Mouse (Mus musculus) heart, embryonic 13.5 days (tissue): ENCODE measurements around the gene Dab1. TPM values are rescaled to one million over a fixed set of nuclear protein-coding genes. Genes with fewer than 3 reads are reported as not detected.

ENCODE experiments used
- ATAC-seq: fragments of 200-750 bp; cut with Nextera tagmentation; 2 replicates; pipeline ENCODE4 v1.8.0; 2017; ENCODE audit warnings: moderate TSS enrichment; ENCODE audit not compliant: insufficient number of reproducible peaks, low FRiP score, low TSS enrichment; ENCODE audit errors: extremely low read depth
- H3K27ac ChIP-seq: fragments of 300-500 bp; sonication (generic); replicated peaks from 2 replicates; pipeline ENCODE4 v1.5.1; 2015; ENCODE audit warnings: moderate library complexity, mild to moderate bottlenecking, inconsistent platforms
- H3K27me3 ChIP-seq: fragments of 300-500 bp; sonication (generic); replicated peaks from 2 replicates; pipeline ENCODE4 v1.6.1; 2015; ENCODE audit warnings: mild to moderate bottlenecking, inconsistent platforms
- H3K36me3 ChIP-seq: fragments of 300-500 bp; sonication (generic); 2 replicates; pipeline ENCODE4 v1.6.1; 2015; ENCODE audit warnings: mild to moderate bottlenecking, inconsistent platforms
- H3K4me1 ChIP-seq: fragments of 300-500 bp; sonication (generic); 2 replicates; pipeline ENCODE4 v1.6.1; 2015; ENCODE audit warnings: inconsistent platforms
- H3K4me2 ChIP-seq: fragments of 300-500 bp; sonication (generic); 2 replicates; pipeline ENCODE4 v1.6.1; 2015; ENCODE audit warnings: inconsistent platforms, mild to moderate bottlenecking, moderate library complexity
- H3K4me3 ChIP-seq: fragments of 300-500 bp; sonication (generic); 2 replicates; pipeline ENCODE4 v1.5.1; 2015; ENCODE audit warnings: moderate library complexity, mild to moderate bottlenecking, inconsistent platforms
- H3K9ac ChIP-seq: fragments of 300-500 bp; sonication (generic); 2 replicates; pipeline ENCODE4 v1.6.1; 2015; ENCODE audit warnings: inconsistent platforms, mild to moderate bottlenecking, moderate library complexity
- H3K9me3 ChIP-seq: fragments of 300-500 bp; sonication (generic); 2 replicates; pipeline ENCODE4 v1.6.1; 2016; ENCODE audit warnings: inconsistent platforms
- WGBS: fragments of 180-500 bp; shearing (Covaris S2); methylation state at CpG from one replicate; pipeline ENCODE4 v1.1.7; 2015; ENCODE audit warnings: mixed read lengths; 5-methylcytosine and 5-hydroxymethylcytosine counted together
- polyA plus RNA-seq: library from polyadenylated mRNA; unstranded; fragments of >200 nt; fragmentation: Nextera tagmentation; extraction: Ambion mirVana; gene quantifications from 2 replicates; pipeline ENCODE4 v1.2.1, GENCODE M21; 2015

The Dab1 gene
- polyA plus RNA-seq, 1 experiment from 2014 or later: 0.48 TPM

DNA sequence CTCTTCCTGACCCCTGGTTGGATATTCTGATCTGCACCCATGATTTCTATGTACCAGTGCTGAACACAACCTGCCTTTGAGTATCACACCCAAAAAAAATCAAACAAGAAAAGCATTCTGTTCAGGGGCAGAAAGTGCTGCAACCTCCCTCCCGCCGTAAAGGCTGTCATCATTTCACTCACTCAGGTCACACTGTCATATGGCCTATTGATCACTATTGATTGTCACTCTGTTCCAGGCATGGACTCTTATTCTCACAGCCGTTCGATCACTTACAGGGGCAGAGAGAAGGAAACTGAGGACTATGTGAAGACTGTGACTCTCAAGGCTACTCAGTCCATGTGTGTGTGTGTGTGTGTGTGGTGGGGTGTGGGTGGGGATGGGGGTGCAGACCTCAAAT, 1149.0 kb downstream of the Dab1 start:
- H3K4me3 ChIP-seq: no peak overlapping the region
- H3K9me3 ChIP-seq: no peaks in the 10 kb centered on the region
- 72% methylated on average over 4 of the region's 4 CpGs for WGBS
- H3K27me3 ChIP-seq: peaks cover 26% of the 10 kb centered on the region
- ATAC-seq: no peak
- no peaks in the 10 kb centered on the region for H3K4me1 ChIP-seq
- H3K9ac ChIP-seq: no peak overlapping the region
- no peaks in the 10 kb centered on the region for H3K36me3 ChIP-seq
- no peak overlapping the region for H3K27ac ChIP-seq
- no peak overlapping the region for H3K4me2 ChIP-seq

- H3K27me3 ChIP-seq: peaks cover 31% of the 10 kb centered on the region
- no peak overlapping the region for H3K4me3 ChIP-seq
- H3K9ac ChIP-seq: no peak overlapping the region
- H3K4me2 ChIP-seq: no peak overlapping the region
- H3K27ac ChIP-seq: no peak overlapping the region
- H3K4me1 ChIP-seq: no peaks in the 10 kb centered on the region
- WGBS: 72% methylated on average over 8 of the region's 8 CpGs
- H3K36me3 ChIP-seq: no peaks in the 10 kb centered on the region
- H3K9me3 ChIP-seq: no peaks in the 10 kb centered on the region
- ATAC-seq: no peak
Measured at GRCm38 (mm10) chr4:104769602-104770001, 1150.4 kb downstream of the Dab1 start.

DNA sequence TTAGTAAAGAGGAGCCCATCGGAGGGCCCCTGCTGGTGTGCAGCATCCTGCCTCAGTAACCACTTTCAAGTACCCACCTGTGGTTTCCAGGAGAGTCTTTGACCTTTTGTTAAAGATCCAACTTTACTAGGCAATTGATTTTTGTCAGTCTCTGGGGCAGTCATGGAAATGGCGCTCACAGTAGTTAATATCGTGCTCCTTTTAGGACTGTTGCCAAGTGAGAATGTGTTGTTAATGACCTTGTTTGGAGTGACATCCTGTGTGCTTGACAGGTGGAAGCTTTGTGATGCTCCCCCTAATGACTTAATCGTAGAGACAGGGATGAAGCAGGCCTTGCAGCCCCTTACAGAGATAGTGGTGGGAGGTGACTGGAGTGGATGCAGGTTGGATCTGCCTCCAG, 1151.2 kb downstream of the Dab1 start:
- peaks cover 32% of the 10 kb centered on the region for H3K27me3 ChIP-seq
- no peak overlapping the region for H3K9ac ChIP-seq
- H3K27ac ChIP-seq: no peak overlapping the region
- H3K4me1 ChIP-seq: no peaks in the 10 kb centered on the region
- H3K36me3 ChIP-seq: no peaks in the 10 kb centered on the region
- ATAC-seq: no peak
- no peak overlapping the region for H3K4me3 ChIP-seq
- H3K9me3 ChIP-seq: no peaks in the 10 kb centered on the region
- WGBS: 58% methylated on average over 4 of the region's 4 CpGs
- H3K4me2 ChIP-seq: no peak overlapping the region

DNA sequence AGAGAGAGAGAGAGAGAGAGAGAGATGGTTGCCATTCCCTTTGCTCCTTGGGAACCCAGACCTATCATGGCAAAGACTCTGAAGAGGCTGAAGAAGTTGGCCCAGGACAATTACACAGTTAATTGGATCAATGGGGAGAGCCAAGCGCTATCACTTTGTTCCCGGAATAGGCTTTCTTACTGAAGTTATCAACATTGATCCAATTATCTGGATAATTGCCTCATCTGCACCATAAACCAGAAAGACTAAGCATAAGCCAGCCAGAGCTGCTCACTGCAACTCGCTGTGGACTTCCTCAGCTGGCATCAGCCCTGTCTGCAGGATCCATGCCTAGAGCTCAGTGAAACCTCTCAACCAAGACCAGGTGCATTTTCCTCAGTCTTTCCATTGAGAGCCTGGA, 1156.4 kb downstream of the Dab1 start:
- Histone ChIP-seq H3K27me3 (0 out of 2 replicates have a peak, but pooled peaks cover 6% of the 10 kb centered on the region), H3K27ac (no peak overlapping the region), H3K9me3 (no peaks in the 10 kb centered on the region), H3K4me2 (no peak overlapping the region), H3K4me3 (no peak overlapping the region), H3K4me1 (no peaks in the 10 kb centered on the region), H3K9ac (no peak overlapping the region), H3K36me3 (no peaks in the 10 kb centered on the region)
- WGBS: 53% methylated on average over 3 of the region's 3 CpGs
- ATAC-seq: no peak

- no peak overlapping the region for H3K9ac ChIP-seq
- H3K9me3 ChIP-seq: no peaks in the 10 kb centered on the region; the same call in 1 of the 2 replicates
- H3K4me3 ChIP-seq: no peak overlapping the region
- H3K27ac ChIP-seq: no peak overlapping the region
- no peaks in the 10 kb centered on the region for H3K4me1 ChIP-seq
- no peak for ATAC-seq
- 0 out of 2 replicates have a peak, but pooled peaks cover 2% of the 10 kb centered on the region for H3K27me3 ChIP-seq
- no peak overlapping the region for H3K4me2 ChIP-seq
- H3K36me3 ChIP-seq: no peaks in the 10 kb centered on the region
- 82% methylated on average over 5 of the region's 5 CpGs for WGBS
Measured at GRCm38 (mm10) chr4:104779460-104779859, 1160.3 kb downstream of the Dab1 start.

DNA sequence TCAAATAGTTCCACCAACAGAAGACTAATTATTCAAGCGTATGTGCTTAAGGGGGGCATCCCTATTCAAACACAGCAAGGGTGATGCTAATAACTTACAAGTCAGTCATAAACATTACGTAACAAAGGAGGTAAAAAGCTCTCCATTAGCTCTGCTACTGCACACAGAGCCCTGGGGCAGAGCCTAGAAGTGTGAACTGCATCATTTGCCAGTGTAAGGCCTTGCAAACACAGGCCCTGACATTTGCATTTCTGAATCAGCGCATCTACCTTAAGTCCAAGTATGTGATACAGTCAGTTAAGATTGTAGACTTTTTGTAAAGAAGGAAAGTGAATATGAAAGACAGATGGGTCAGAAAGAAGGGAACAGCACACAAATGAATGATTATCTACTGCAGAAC, 1162.3 kb downstream of the Dab1 start:
- ATAC-seq: no peak
- Histone ChIP-seq H3K4me1 (no peaks in the 10 kb centered on the region), H3K9ac (no peak overlapping the region), H3K27ac (no peak overlapping the region), H3K4me2 (no peak overlapping the region), H3K9me3 (no peaks in the 10 kb centered on the region; the same call in 1 of the 2 replicates), H3K4me3 (no peak overlapping the region), H3K36me3 (no peaks in the 10 kb centered on the region), H3K27me3 (no peaks in the 10 kb centered on the region)
- WGBS: 86% methylated on average over 3 of the region's 3 CpGs

DNA sequence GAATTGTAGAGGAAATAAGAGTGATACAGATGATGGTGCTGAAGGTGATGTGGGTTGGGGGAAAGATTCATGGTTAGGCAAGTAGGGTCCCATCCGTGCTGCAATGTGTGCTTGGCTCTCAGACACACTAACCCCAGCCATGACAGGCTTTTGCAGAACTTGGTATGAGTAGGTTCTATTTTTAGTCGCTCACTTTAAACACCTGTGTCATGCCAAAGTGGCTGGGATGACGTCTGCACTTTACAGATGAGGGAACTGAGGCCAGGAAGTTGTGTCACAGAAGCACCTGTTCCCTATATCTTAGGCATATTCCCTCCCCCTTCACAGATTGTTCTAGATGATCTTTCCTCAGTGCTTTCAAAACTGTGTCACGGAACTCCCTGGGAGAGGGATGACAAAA, 1163.2 kb downstream of the Dab1 start:
- Histone ChIP-seq H3K4me1 (no peaks in the 10 kb centered on the region), H3K27me3 (no peaks in the 10 kb centered on the region), H3K36me3 (no peaks in the 10 kb centered on the region), H3K4me2 (no peak overlapping the region), H3K9me3 (no peaks in the 10 kb centered on the region; the same call in 1 of the 2 replicates), H3K27ac (no peak overlapping the region), H3K9ac (no peak overlapping the region), H3K4me3 (no peak overlapping the region)
- 62% methylated on average over 4 of the region's 4 CpGs for WGBS
- no peak for ATAC-seq

GRCm38 (mm10) chr4:104792111-104792510, 1173.0 kb downstream of the Dab1 start:
- Histone ChIP-seq H3K27ac (no peak overlapping the region), H3K36me3 (no peaks in the 10 kb centered on the region), H3K4me3 (no peak overlapping the region), H3K9ac (no peak overlapping the region), H3K27me3 (no peaks in the 10 kb centered on the region), H3K9me3 (no peaks in the 10 kb centered on the region), H3K4me2 (no peak overlapping the region), H3K4me1 (no peaks in the 10 kb centered on the region)
- no peak for ATAC-seq
- 42% methylated on average over 4 of the region's 4 CpGs for WGBS
